Mouse (Mus musculus) hindbrain, embryonic 16.5 days (tissue): ENCODE results near the gene Olfr346. TPM values are rescaled to one million over a fixed set of nuclear protein-coding genes. Genes with fewer than 3 reads are reported as not detected.

Experiments used
- ATAC-seq: fragments of 200-750 bp; cut with Nextera tagmentation; 2 replicates; pipeline ENCODE4 v1.8.0; 2017; ENCODE audit warnings: moderate TSS enrichment, moderate library complexity
- H3K27ac ChIP-seq: fragments of 300-500 bp; sonication (generic); 2 replicates; pipeline ENCODE4 v1.5.1; 2014; ENCODE audit warnings: low read depth, mild to moderate bottlenecking, control low read depth, low read length, moderate library complexity
- H3K27me3 ChIP-seq: fragments of 300-500 bp; sonication (generic); replicated peaks from 2 replicates; pipeline ENCODE4 v1.6.1; 2014; ENCODE audit warnings: low read length; ENCODE audit not compliant: control insufficient read depth, insufficient read depth
- H3K36me3 ChIP-seq: fragments of 300-500 bp; sonication (generic); 2 replicates; pipeline ENCODE4 v1.6.1; 2014; ENCODE audit warnings: mild to moderate bottlenecking, low read length, moderate library complexity, mixed read lengths; ENCODE audit not compliant: control insufficient read depth, insufficient read depth
- H3K4me1 ChIP-seq: fragments of 300-500 bp; sonication (generic); 2 replicates; pipeline ENCODE4 v1.6.1; 2014; ENCODE audit warnings: low read depth, low read length; ENCODE audit not compliant: control insufficient read depth, insufficient read depth
- H3K4me2 ChIP-seq: fragments of 300-500 bp; sonication (generic); 2 replicates; pipeline ENCODE4 v1.6.1; 2014; ENCODE audit warnings: mild to moderate bottlenecking, low read length, control low read depth, moderate library complexity
- H3K4me3 ChIP-seq: fragments of 300-500 bp; sonication (generic); 2 replicates; pipeline ENCODE4 v1.5.1; 2014; ENCODE audit warnings: mild to moderate bottlenecking, low read length, control low read depth, moderate library complexity
- H3K9ac ChIP-seq: fragments of 300-500 bp; sonication (generic); 2 replicates; pipeline ENCODE4 v1.6.1; 2014; ENCODE audit warnings: low read depth, mild to moderate bottlenecking, control low read depth, low read length, moderate library complexity
- H3K9me3 ChIP-seq: fragments of 300-500 bp; sonication (generic); 2 replicates; pipeline ENCODE4 v1.6.1; 2014; ENCODE audit warnings: mild to moderate bottlenecking, low read length, moderate library complexity; ENCODE audit not compliant: control insufficient read depth
- WGBS: fragments of 180-500 bp; shearing (Covaris S2); extraction: QIAGEN DNeasy Blood & Tissue Kit; methylation state at CpG from one replicate; pipeline ENCODE4 v1.1.7; 2014; 5-methylcytosine and 5-hydroxymethylcytosine counted together
- polyA plus RNA-seq: library from polyadenylated mRNA; unstranded; fragments of >200 nt; fragmentation: Nextera tagmentation; extraction: Ambion mirVana; gene quantifications from 2 replicates; pipeline ENCODE4 v1.2.1, GENCODE M21; 2015

The Olfr346 gene
- polyA plus RNA-seq = not detected in 2 replicates

GRCm38 (mm10) chr2:36685488-36685887, at the start of gene Olfr346:
TSS of gene Olfr346 (plus strand) at chr2:36685788.
- Histone ChIP-seq H3K27ac (no peak within 1 kb of the TSS), H3K4me2 (no peak within 1 kb of the TSS), H3K27me3 (no peaks in the 10 kb centered on the region), H3K9me3 (peaks cover 2% of the 10 kb centered on the region; the same call in 1 of the 2 replicates), H3K4me3 (no peak within 1 kb of the TSS), H3K4me1 (no peaks in the 10 kb centered on the region), H3K9ac (no peak within 1 kb of the TSS), H3K36me3 (no peaks in the 10 kb centered on the region)
- 73% methylated on average over 1 of the region's 1 CpGs for WGBS
- no peak for ATAC-seq

- Histone ChIP-seq H3K36me3 (no peaks in the 10 kb centered on the region), H3K4me3 (no peak within 1 kb of the TSS), H3K27me3 (no peaks in the 10 kb centered on the region), H3K4me1 (no peaks in the 10 kb centered on the region), H3K27ac (no peak within 1 kb of the TSS), H3K9me3 (peaks cover 3% of the 10 kb centered on the region; the same call in 1 of the 2 replicates), H3K9ac (no peak within 1 kb of the TSS), H3K4me2 (no peak within 1 kb of the TSS)
- ATAC-seq = no peak
- WGBS = 74% methylated on average over 1 of the region's 1 CpGs
Measured at GRCm38 (mm10) chr2:36639741-36640140, 45.8 kb upstream of the Olfr346 start, which contains the start of gene Olfr345. TSS of gene Olfr345 (plus strand) at chr2:36640041.

GRCm38 (mm10) chr2:36731602-36732001, 46.0 kb downstream of the Olfr346 start, which contains the start of gene Olfr347:
TSS of gene Olfr347 (plus strand) at chr2:36731902.
- Histone ChIP-seq H3K4me3 (no peak within 1 kb of the TSS), H3K4me2 (no peak within 1 kb of the TSS), H3K9ac (no peak within 1 kb of the TSS), H3K36me3 (no peaks in the 10 kb centered on the region), H3K27ac (no peak within 1 kb of the TSS), H3K9me3 (peaks cover 17% of the 10 kb centered on the region), H3K4me1 (no peaks in the 10 kb centered on the region), H3K27me3 (no peaks in the 10 kb centered on the region)
- ATAC-seq = no peak

DNA sequence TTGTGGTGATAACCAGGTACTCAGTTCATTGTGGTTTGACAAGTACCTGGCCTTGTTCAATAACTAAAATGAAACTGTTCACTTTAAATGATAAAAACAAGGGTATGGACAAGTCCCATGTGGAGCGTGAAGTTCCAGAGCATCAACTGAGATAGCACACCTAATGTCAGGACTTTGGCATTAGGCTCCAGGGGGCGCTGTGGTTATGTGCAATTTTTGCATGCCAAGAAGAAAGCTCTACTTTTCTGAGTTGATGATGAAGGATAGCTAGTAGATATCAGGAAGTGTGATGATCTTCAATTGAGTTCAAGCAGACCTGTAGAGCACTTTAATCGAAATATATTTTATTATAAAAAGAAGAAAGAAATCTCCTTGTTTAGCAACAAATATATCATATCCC, 50.6 kb downstream of the Olfr346 start:
- no peak overlapping the region for H3K27ac ChIP-seq
- H3K4me2 ChIP-seq = no peak overlapping the region
- ATAC-seq = no peak
- no peak overlapping the region for H3K4me3 ChIP-seq
- H3K4me1 ChIP-seq = no peaks in the 10 kb centered on the region
- 57% methylated on average over 3 of the region's 3 CpGs for WGBS
- no peaks in the 10 kb centered on the region for H3K36me3 ChIP-seq
- no peaks in the 10 kb centered on the region for H3K27me3 ChIP-seq
- H3K9me3 ChIP-seq = peaks cover 4% of the 10 kb centered on the region; the same call in 1 of the 2 replicates
- no peak overlapping the region for H3K9ac ChIP-seq

Other genes starting within 250 kb of the Olfr346 start
- not detected in 2 replicates for gene Olfr340, start 233.2 kb upstream of the Olfr346 start, polyA plus RNA-seq
- gene Olfr341, start 203.3 kb upstream of the Olfr346 start, polyA plus RNA-seq = not detected in 2 replicates
- gene Olfr342, start 160.8 kb upstream of the Olfr346 start, polyA plus RNA-seq = not detected in 2 replicates
- gene Olfr344, start 119.1 kb upstream of the Olfr346 start, polyA plus RNA-seq = not detected in 2 replicates
- gene Olfr345, start 45.7 kb upstream of the Olfr346 start, polyA plus RNA-seq = not detected in 2 replicates
- not detected in 2 replicates for gene Olfr347, start 46.1 kb downstream of the Olfr346 start, polyA plus RNA-seq
- gene Olfr348, start 98.5 kb downstream of the Olfr346 start, polyA plus RNA-seq = not detected in 2 replicates
- not detected in 2 replicates for gene Olfr50, start 104.8 kb downstream of the Olfr346 start, polyA plus RNA-seq
- gene Olfr3, start 131.2 kb downstream of the Olfr346 start, polyA plus RNA-seq = not detected in 2 replicates
- gene Olfr350, start 160.5 kb downstream of the Olfr346 start, polyA plus RNA-seq = not detected in 2 replicates
- gene Olfr351, start 176.9 kb downstream of the Olfr346 start, polyA plus RNA-seq = not detected in 2 replicates
- not detected in 2 replicates for gene Olfr352, start 182.7 kb downstream of the Olfr346 start, polyA plus RNA-seq
- gene Olfr353, start 207.1 kb downstream of the Olfr346 start, polyA plus RNA-seq = not detected in 2 replicates
- gene Olfr354, start 219.9 kb downstream of the Olfr346 start, polyA plus RNA-seq = not detected in 2 replicates
- gene Olfr355, start 243.1 kb downstream of the Olfr346 start, polyA plus RNA-seq = not detected in 2 replicates